Mouse (Mus musculus) myocyte (in vitro differentiated cells): ENCODE data around the gene Rims4.

Experiments used
- E2F4 ChIP-seq: IDR thresholded peaks from one replicate; pipeline ENCODE4 v1.6.1; 2011; ENCODE audit warnings: mild to moderate bottlenecking, control low read depth, moderate library complexity; ENCODE audit not compliant: insufficient read depth
- MYOD1 ChIP-seq, 3 experiments: IDR thresholded peaks; one replicate each; pipeline ENCODE4 v1.6.1; 2011; ENCODE audit warnings: control low read depth in 2 of 3, low read depth in 2 of 3, mild to moderate bottlenecking in 2 of 3, moderate library complexity in 1 of 3; ENCODE audit not compliant: insufficient read length in 2 of 3, control insufficient read depth in 1 of 3
- MYOG ChIP-seq, 3 experiments: IDR thresholded peaks; one replicate each; pipeline ENCODE4 v1.6.1; 2011; ENCODE audit warnings: control low read depth in 2 of 3, low read depth in 2 of 3, mild to moderate bottlenecking in 2 of 3; ENCODE audit not compliant: insufficient read length in 2 of 3, control insufficient read depth in 1 of 3, insufficient read depth in 1 of 3
- POLR2A ChIP-seq: IDR thresholded peaks from one replicate; pipeline ENCODE4 v1.6.1; 2011; ENCODE audit warnings: low read depth, mild to moderate bottlenecking, control low read depth, moderate library complexity; ENCODE audit not compliant: insufficient read length
- TCF12 ChIP-seq: IDR thresholded peaks from one replicate; pipeline ENCODE4 v1.6.1; 2011; ENCODE audit warnings: mild to moderate bottlenecking, control low read depth; ENCODE audit not compliant: poor library complexity, insufficient read depth, severe bottlenecking
- USF1 ChIP-seq: IDR thresholded peaks from one replicate; pipeline ENCODE4 v1.6.1; 2011; ENCODE audit warnings: low read depth, mild to moderate bottlenecking, control low read depth, moderate library complexity

DNA sequence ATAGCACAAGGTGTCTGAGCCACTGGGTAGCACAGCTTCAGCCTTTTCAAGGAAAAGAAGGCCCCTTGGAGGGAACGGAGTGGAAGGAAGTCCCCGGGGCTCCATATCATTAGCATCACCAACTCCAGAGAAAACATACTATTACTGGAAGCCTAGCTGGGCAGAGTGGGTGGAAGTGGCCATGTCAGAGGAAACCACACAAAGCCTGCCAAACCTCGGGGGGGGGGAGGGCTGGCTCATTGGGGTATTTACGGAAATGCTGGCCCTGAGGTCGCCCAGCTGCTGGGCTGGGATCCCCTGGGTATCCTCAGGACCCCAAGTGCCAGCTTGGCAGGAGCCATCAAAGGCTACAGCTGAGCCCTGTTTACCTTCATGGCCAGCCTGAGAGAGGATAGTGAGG lies 105.4 kb downstream of the Rims4 start:
- TF ChIP-seq POLR2A, result no peak
- no peak for TF ChIP-seq E2F4
- peak in 1 of 3 experiments; percentile 30 for TF ChIP-seq MYOD1 (IDR thresholded peaks at IDR 0.05; ENCODE audit: control insufficient read depth in 1 of 3, insufficient read length in 2 of 3, low read depth in 2 of 3)
- TF ChIP-seq TCF12, result no peak
- no peak for TF ChIP-seq MYOG (IDR thresholded peaks at IDR 0.05; ENCODE audit: control insufficient read depth in 1 of 3, insufficient read depth in 1 of 3, insufficient read length in 2 of 3, low read depth in 2 of 3)
- no peak for TF ChIP-seq USF1
